Mouse (Mus musculus) CD4-positive, CD25-positive, alpha-beta regulatory T cell, adult 4 months (primary cell): ENCODE results near the gene Tmed8. TPM values are rescaled to one million over a fixed set of nuclear protein-coding genes. Genes with fewer than 3 reads are reported as not detected.
A peak's percentile ranks its signal among the peaks of the same experiment; 100 is the strongest.
"Not testable (repeated sequence)": the region's sequence is repeated elsewhere in the genome, so short reads cannot be mapped to it uniquely, and the experiment has no call there.

Experiments used
- ATAC-seq: one replicate; pipeline ENCODE4 v1.8.0; 2017
- polyA plus RNA-seq, 2 experiments: library from polyadenylated mRNA; unstranded; fragments of 100-300 nt; shearing (Covaris generic); gene quantifications; one replicate each; pipeline ENCODE4 v1.2.1; 2017

Tmed8 gene
- polyA plus RNA-seq = 1 to 10 TPM; 2.2 to 3.4 TPM

DNA sequence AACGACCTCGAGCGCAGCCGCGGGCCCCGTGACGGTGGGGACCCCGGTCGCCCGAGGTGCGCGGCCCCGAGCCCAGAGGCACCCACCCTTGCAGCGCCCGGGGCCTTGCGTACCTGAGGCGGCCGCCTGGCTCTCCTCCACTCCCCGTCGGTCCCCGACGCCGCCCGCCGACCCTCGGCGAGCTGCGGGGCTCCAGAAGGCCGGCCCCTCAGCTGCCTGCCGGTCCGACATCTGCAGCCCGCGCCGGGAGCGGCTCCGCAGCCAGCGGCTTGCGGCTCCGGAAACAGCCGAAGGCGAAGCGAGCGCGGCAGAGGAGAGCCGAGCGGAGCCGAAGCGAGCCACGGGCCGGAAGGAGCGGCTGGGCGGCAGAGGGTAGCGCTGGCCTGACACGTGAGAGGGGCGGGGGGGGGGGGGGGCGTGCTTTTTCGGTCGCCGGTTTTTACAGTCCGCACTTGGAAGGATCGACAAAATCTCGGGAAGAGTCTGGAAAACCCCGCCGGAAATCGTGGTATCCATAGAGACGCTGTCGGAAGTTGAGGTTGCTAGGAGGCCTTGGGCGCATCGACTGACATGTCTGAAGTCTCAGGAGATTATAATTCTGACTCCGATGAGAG is at the start of gene Tmed8:
Gene Tmed8, minus strand, starts transcription at position 482 of the 614 bp plus-strand sequence.
- peak; percentile 89 for ATAC-seq

- no peak for ATAC-seq
These were observed 38.4 kb upstream of the Tmed8 start, which contains the start of gene Noxred1 for GRCm38 (mm10) chr12:87238632-87239031. Noxred1 (minus strand) TSS chr12:87238732.

GRCm38 (mm10) chr12:87236882-87237483 is 36.7 kb upstream of the Tmed8 start:
- peak; percentile 72 for ATAC-seq

- ATAC-seq = no peak
These were observed 30.2 kb upstream of the Tmed8 start for GRCm38 (mm10) chr12:87230379-87230895.

DNA sequence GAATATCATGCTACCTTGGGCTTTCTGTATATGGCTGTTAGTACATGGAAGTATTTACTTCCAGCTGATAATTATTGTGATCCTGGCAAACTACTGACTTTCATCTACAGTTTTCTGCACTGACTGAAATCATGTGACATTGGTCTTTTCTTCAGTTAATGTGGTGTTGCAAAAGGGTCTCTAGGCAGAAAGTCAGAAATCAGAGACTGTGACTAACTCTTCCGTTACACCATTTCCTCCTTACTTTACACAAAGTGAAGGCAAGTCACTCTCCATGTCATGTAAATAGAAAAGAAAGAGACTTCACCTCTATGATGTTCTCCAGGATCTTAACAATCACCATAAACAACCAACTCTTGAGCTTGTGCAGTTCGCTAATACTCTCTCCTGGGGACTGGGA is 29.4 kb upstream of the Tmed8 start:
- no peak for ATAC-seq

- no peak for ATAC-seq
These were observed 26.5 kb upstream of the Tmed8 start for GRCm38 (mm10) chr12:87226801-87227200.

DNA sequence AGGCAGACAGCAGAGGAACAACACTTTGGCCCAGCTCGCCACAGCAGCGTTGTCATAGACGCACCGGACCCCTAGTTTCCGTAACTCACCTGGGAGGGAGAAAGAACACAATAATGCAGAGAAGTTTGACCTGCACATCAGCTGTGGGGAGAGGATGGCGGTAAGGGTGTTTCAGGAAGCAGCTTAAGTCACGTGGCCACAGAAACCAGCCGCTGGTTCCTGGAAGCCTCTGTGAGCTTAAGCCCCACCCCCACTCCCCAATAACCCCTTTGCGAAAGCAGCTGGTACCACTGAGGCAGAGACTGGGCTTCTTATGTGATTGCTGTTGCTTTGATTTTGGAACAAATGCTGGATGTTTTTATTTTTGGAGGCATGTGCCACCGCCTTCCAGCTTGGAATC is 24.7 kb upstream of the Tmed8 start:
- no peak for ATAC-seq

DNA sequence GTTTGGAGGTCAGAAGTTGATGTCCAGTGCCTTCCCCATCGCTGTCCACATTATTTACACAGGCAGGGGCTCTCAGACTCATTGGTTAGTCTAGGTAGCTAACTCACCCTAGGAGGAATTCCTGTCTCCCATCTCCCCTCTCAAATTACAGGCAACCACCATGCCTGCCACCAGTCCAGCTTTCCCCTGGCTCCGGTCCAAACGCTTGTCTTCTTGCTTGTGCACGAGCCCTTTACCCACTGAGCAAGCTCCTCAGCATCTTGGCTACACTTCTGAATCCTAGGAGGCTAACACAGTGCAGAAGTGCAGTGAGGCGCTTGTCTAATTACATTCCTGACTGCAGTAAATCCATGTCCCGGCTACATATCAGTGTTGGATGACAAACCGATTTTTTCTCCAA is 19.1 kb upstream of the Tmed8 start:
- no peak for ATAC-seq

GRCm38 (mm10) chr12:87217596-87217995 is 17.3 kb upstream of the Tmed8 start:
- no peak for ATAC-seq

- ATAC-seq = no peak
These were observed 15.8 kb upstream of the Tmed8 start for GRCm38 (mm10) chr12:87216053-87216452.

DNA sequence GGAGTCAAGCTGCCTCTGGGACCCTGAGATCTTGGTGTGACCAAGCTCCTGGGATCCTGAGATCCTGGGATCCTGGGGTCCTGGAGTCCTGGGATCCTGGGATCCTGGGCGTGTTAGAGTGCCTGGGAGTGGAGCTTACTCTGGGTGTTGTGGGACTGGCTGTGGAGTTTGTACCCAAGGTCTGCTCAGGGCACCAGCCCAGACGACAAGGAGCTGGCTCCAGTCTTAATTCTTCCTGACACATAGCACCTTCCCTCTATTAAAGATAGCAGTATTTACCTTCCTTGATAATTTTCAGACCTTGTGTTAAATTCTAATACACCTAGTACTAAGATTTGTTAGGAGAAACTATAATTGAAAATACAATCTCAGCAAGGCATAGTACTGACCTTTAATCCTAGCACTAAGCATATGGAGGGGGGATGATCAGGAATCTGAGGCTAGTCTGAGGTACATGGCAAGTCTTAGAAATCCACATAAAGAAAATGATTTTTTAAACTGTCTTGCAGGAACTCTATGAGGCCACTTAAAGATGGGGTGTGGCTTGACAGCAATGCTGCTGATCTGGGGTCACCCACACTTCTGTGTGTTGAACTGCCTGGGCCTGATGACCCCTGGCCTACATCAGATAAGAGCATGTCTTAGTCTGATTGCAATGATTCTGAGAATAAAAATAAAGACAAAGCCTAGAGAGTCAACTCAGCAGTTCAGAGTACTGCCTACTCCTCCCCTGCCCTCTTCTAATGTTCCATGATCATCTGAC is 12.8 kb upstream of the Tmed8 start:
- no peak for ATAC-seq

- not testable (repeated sequence) for ATAC-seq
These were observed 5.5 kb upstream of the Tmed8 start for GRCm38 (mm10) chr12:87205789-87206188.

DNA sequence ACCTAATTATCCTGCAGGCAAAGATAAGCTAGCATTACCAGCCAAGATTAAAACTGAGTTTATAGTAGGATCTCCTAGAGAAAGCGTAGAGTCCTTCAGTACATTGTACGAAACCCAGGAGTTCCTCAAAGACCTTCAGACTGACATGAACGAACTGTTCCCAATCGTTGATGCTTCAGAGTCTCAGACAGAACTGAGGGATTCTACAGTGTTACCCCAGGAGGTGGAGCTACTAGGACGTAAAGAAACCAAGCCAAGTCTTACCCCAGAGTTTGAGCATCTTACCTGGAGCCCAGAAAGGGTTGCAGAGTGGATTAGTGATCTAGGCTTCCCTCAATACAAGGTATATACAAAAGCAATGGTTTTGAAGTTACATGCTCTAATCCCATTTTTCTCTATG is 1.4 kb upstream of the Tmed8 start:
- ATAC-seq = no peak

GRCm38 (mm10) chr12:87199206-87199972 is 865 bp downstream of the Tmed8 start, which contains the start of gene Samd15:
Samd15 (plus strand) TSS chr12:87199723.
- ATAC-seq = peak; percentile 48

GRCm38 (mm10) chr12:87198792-87199191 is 1.5 kb downstream of the Tmed8 start:
- ATAC-seq = no peak

- ATAC-seq = no peak
These were observed 3.9 kb downstream of the Tmed8 start for GRCm38 (mm10) chr12:87196310-87196709.

DNA sequence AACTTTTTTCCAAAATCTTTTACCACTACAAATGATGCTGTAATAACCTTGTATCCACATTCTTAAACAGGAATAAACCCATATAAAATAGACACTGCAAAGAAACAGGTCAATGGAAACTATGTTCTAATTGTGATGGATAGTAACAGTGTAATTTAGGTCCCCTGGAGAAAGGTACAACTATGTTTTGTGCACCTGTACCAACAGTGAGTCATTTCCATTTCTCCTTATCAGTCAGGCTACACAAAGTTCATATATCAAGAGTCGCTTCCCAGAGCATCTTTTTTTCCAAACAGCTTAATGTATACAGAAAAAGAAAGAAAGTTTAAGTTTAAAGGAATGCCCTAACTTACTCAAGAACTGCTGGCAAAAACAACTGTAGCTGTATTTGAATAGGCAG is 5.2 kb downstream of the Tmed8 start:
- no peak for ATAC-seq

- no peak for ATAC-seq
These were observed 7.2 kb downstream of the Tmed8 start for GRCm38 (mm10) chr12:87193008-87193407.

DNA sequence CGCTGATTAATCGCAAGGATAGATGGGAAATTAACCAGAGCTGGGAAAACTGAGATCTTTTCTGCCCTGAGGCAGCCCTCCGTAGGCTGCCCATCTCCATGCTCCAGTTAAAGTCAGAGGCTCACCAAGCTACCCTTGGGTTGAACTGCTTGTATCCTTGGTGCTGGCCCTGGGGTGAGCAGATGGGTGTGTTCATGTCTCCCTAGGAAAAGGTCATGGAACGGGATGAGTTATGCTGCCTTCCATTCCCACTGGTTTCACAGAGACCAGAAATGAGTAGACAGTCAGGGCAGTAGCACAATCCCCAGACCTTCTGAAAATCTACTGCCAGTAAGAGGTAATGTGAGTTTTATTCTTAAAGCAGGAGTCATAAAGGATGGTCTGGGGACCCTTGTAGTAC is 22.6 kb downstream of the Tmed8 start:
- ATAC-seq = no peak

- ATAC-seq = no peak
These were observed 24.9 kb downstream of the Tmed8 start for GRCm38 (mm10) chr12:87175194-87175946.

DNA sequence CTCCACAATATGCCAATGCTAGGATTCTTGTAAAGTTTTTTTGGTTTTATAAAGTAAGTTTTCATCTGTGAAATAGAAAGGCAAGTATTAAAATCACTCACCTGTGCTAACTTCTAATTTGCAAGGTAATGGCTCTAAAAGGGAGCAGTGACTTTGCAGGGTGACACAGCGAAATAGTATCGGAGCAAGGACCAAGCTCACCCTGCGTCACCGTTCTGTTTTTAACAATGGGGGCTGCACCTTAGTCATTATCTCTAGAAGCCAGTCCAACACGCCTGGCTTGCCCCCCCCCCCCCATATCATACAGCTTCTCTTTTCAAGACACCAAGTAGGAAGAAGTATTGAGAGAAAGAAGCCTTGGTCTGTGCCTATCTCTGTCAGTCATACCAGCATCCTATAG is 39.4 kb downstream of the Tmed8 start:
- no peak for ATAC-seq

- no peak for ATAC-seq
These were observed 39.9 kb downstream of the Tmed8 start for GRCm38 (mm10) chr12:87160310-87160709.
